Mouse (Mus musculus) stomach, postnatal 0 days (tissue): Measurements from ENCODE around the gene Lpcat3. TPM values are rescaled to one million over a fixed set of nuclear protein-coding genes. Genes with fewer than 3 reads are reported as not detected.
"Not testable (repeated sequence)": the region's sequence is repeated elsewhere in the genome, so short reads cannot be mapped to it uniquely, and the experiment has no call there.

Source experiments
- ATAC-seq: fragments of 200-750 bp; cut with Nextera tagmentation; 2 replicates; pipeline ENCODE4 v1.8.0; 2017; ENCODE audit not compliant: low FRiP score, low TSS enrichment
- DNase-seq: peaks from one replicate; pipeline ENCODE4 v3.0.0-alpha.2; 2016; ENCODE audit warnings: low spot score
- H3K27ac ChIP-seq: fragments of 300-500 bp; sonication (generic); replicated peaks from 2 replicates; pipeline ENCODE4 v1.5.1; 2014; ENCODE audit warnings: mild to moderate bottlenecking, control low read depth
- H3K27me3 ChIP-seq: fragments of 300-500 bp; sonication (generic); 2 replicates; pipeline ENCODE4 v1.6.1; 2014; ENCODE audit warnings: low read length; ENCODE audit not compliant: control insufficient read depth, insufficient read depth
- H3K36me3 ChIP-seq: fragments of 300-500 bp; sonication (generic); 2 replicates; pipeline ENCODE4 v1.6.1; 2014; ENCODE audit warnings: low read length, mixed read lengths; ENCODE audit not compliant: control insufficient read depth, insufficient read depth
- H3K4me1 ChIP-seq: fragments of 300-500 bp; sonication (generic); replicated peaks from 2 replicates; pipeline ENCODE4 v1.6.1; 2014; ENCODE audit warnings: antibody characterized with exemption; ENCODE audit not compliant: control insufficient read depth, insufficient read depth
- H3K4me2 ChIP-seq: fragments of 300-500 bp; sonication (generic); replicated peaks from 2 replicates; pipeline ENCODE4 v1.6.1; 2014; ENCODE audit warnings: low read depth, mild to moderate bottlenecking, control low read depth, moderate library complexity
- H3K4me3 ChIP-seq: fragments of 300-500 bp; sonication (generic); 2 replicates; pipeline ENCODE4 v1.5.1; 2014; ENCODE audit warnings: low read depth, low read length, control low read depth
- H3K9ac ChIP-seq: fragments of 300-500 bp; sonication (generic); 2 replicates; pipeline ENCODE4 v1.6.1; 2014; ENCODE audit warnings: mild to moderate bottlenecking, low read length, control low read depth, mixed read lengths
- H3K9me3 ChIP-seq: fragments of 300-500 bp; sonication (generic); 2 replicates; pipeline ENCODE4 v1.6.1; 2016; ENCODE audit warnings: low read length; ENCODE audit not compliant: control insufficient read depth
- CTCF ChIP-seq: IDR thresholded peaks from 2 replicates; pipeline ENCODE4 v1.5.1; 2016; ENCODE audit warnings: antibody characterized with exemption, low read depth, mild to moderate bottlenecking, moderate library complexity
- EP300 ChIP-seq: optimal IDR thresholded peaks from 2 replicates; pipeline ENCODE3; 2016; ENCODE audit warnings: antibody characterized with exemption
- WGBS: fragments of 180-500 bp; shearing (Covaris S2); extraction: QIAGEN DNeasy Blood & Tissue Kit; methylation state at CpG from one replicate; pipeline ENCODE4 v1.1.7; 2014; 5-methylcytosine and 5-hydroxymethylcytosine counted together
- polyA plus RNA-seq: library from polyadenylated mRNA; unstranded; fragments of >200 nt; fragmentation: Nextera tagmentation; extraction: Ambion mirVana; gene quantifications from 2 replicates; pipeline ENCODE4 v1.2.1, GENCODE M21; 2015

Gene Lpcat3
- polyA plus RNA-seq, 1 experiment from 2014 or later: 78.8 TPM

- Histone ChIP-seq H3K4me2 (no peak overlapping the region), H3K27ac (no peak overlapping the region), H3K9me3 (no peaks in the 10 kb centered on the region), H3K27me3 (no peaks in the 10 kb centered on the region), H3K36me3 (no peaks in the 10 kb centered on the region), H3K9ac (no peak overlapping the region), H3K4me1 (0 out of 2 replicates have a peak, but pooled peaks cover 3% of the 10 kb centered on the region), H3K4me3 (no peak overlapping the region)
- WGBS: 44% methylated on average over 6 of the region's 6 CpGs
- no peak for DNase-seq
- no peak for ATAC-seq
- no peak for TF ChIP-seq CTCF
- TF ChIP-seq EP300: no peak
These were observed 9.3 kb downstream of the Lpcat3 start for GRCm38 (mm10) chr6:124672100-124672499.

GRCm38 (mm10) chr6:124673619-124674018 lies 10.8 kb downstream of the Lpcat3 start:
- WGBS: 83% methylated on average over 9 of the region's 9 CpGs
- 0 out of 2 replicates have a peak, but pooled peaks cover 3% of the 10 kb centered on the region for H3K4me1 ChIP-seq
- H3K27me3 ChIP-seq: no peaks in the 10 kb centered on the region
- no peaks in the 10 kb centered on the region for H3K36me3 ChIP-seq
- ATAC-seq (no peak), DNase-seq (no peak)
- TF ChIP-seq EP300: no peak
- TF ChIP-seq CTCF: no peak
- no peak overlapping the region for H3K4me2 ChIP-seq
- H3K9ac ChIP-seq: no peak overlapping the region
- H3K27ac ChIP-seq: no peak overlapping the region
- no peaks in the 10 kb centered on the region for H3K9me3 ChIP-seq
- H3K4me3 ChIP-seq: no peak overlapping the region

- Histone ChIP-seq H3K4me3 (no peak overlapping the region), H3K9me3 (no peaks in the 10 kb centered on the region), H3K27ac (no peak overlapping the region), H3K36me3 (no peaks in the 10 kb centered on the region), H3K9ac (no peak overlapping the region), H3K4me1 (0 out of 2 replicates have a peak, but pooled peaks cover 3% of the 10 kb centered on the region), H3K4me2 (no peak overlapping the region), H3K27me3 (no peaks in the 10 kb centered on the region)
- ATAC-seq (no peak), DNase-seq (no peak)
- TF ChIP-seq EP300: no peak
- TF ChIP-seq CTCF: no peak
- WGBS: 92% methylated on average over 7 of the region's 7 CpGs
These were observed 11.8 kb downstream of the Lpcat3 start for GRCm38 (mm10) chr6:124674591-124674990.

GRCm38 (mm10) chr6:124676171-124676570 lies 13.3 kb downstream of the Lpcat3 start:
- 78% methylated on average over 6 of the region's 6 CpGs for WGBS
- Histone ChIP-seq H3K4me3 (no peak overlapping the region), H3K27me3 (no peaks in the 10 kb centered on the region), H3K36me3 (no peaks in the 10 kb centered on the region), H3K4me1 (0 out of 2 replicates have a peak, but pooled peaks cover 3% of the 10 kb centered on the region), H3K9me3 (no peaks in the 10 kb centered on the region), H3K9ac (no peak overlapping the region), H3K27ac (no peak overlapping the region), H3K4me2 (no peak overlapping the region)
- no peak for TF ChIP-seq EP300
- TF ChIP-seq CTCF: no peak
- ATAC-seq (no peak), DNase-seq (no peak)

- WGBS: 83% methylated on average over 7 of the region's 7 CpGs
- no peak overlapping the region for H3K4me3 ChIP-seq
- H3K4me2 ChIP-seq: no peak overlapping the region
- no peak overlapping the region for H3K27ac ChIP-seq
- no peak overlapping the region for H3K9ac ChIP-seq
- DNase-seq (peak; percentile 32), ATAC-seq (0 out of 2 replicates have a peak, but pooled peaks have one; percentile 22)
- peaks cover 6% of the 10 kb centered on the region for H3K4me1 ChIP-seq
- no peaks in the 10 kb centered on the region for H3K27me3 ChIP-seq
- TF ChIP-seq EP300 (no peak), CTCF (no peak)
- no peaks in the 10 kb centered on the region for H3K36me3 ChIP-seq
- H3K9me3 ChIP-seq: no peaks in the 10 kb centered on the region
These were observed 15.9 kb downstream of the Lpcat3 start for GRCm38 (mm10) chr6:124678769-124679168.

GRCm38 (mm10) chr6:124679486-124679885 lies 16.7 kb downstream of the Lpcat3 start:
- no peak for DNase-seq
- ATAC-seq: no peak
- no peaks in the 10 kb centered on the region for H3K9me3 ChIP-seq
- WGBS: 76% methylated on average over 3 of the region's 3 CpGs
- no peak overlapping the region for H3K9ac ChIP-seq
- H3K4me3 ChIP-seq: no peak overlapping the region
- no peaks in the 10 kb centered on the region for H3K27me3 ChIP-seq
- H3K27ac ChIP-seq: no peak overlapping the region
- H3K4me1 ChIP-seq: peaks cover 6% of the 10 kb centered on the region
- TF ChIP-seq CTCF (no peak), EP300 (no peak)
- H3K4me2 ChIP-seq: no peak overlapping the region
- no peaks in the 10 kb centered on the region for H3K36me3 ChIP-seq

GRCm38 (mm10) chr6:124682291-124682690 lies 19.5 kb downstream of the Lpcat3 start:
- H3K4me2 ChIP-seq, H3K9ac ChIP-seq, DNase-seq, H3K9me3 ChIP-seq, H3K4me1 ChIP-seq, H3K27me3 ChIP-seq, H3K4me3 ChIP-seq, H3K36me3 ChIP-seq, ATAC-seq, H3K27ac ChIP-seq: not testable (repeated sequence)
- 48% methylated on average over 6 of the region's 6 CpGs for WGBS
